Mouse (Mus musculus) CH12F3 (cell line): ENCODE results near the gene Lpin2.

ENCODE experiments used
- in situ Hi-C: fragments of 300-500 bp; cut with MboI; formaldehyde crosslinking; loops from 2 replicates; pipeline ENCODE4 v1.14.3; 2020; ENCODE audit warnings: low sequenced_read_pairs

Gene Lpin2

DNA sequence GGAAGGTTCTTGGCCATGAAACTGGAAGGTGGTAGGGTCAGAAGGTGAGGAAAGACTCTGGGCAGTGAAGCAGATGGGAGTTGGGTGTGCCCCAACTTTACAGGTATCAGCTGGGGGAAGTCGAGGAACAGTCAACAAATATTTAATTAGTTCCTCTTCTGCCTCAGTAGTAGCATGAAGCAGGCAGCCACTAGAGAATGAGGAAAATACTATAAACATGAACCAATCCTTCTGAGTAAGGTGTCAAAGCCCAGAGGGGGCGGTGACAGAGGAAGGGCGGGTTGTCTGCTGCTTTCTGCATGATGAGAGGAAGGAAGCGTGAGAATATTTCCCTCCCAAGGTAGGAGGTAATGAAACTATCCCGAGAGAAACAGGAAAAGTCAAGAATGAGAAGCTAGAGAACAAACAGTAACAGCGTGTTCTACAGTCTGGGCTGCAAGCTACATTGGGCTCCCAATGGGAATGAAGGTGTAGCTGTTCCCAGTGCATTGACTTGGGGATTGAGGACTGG, at the start of gene Lpin2:
Gene Lpin2, plus strand, starts transcription at position 350 of the 511 bp plus-strand sequence.
- in situ Hi-C loops, result no loop called here

DNA sequence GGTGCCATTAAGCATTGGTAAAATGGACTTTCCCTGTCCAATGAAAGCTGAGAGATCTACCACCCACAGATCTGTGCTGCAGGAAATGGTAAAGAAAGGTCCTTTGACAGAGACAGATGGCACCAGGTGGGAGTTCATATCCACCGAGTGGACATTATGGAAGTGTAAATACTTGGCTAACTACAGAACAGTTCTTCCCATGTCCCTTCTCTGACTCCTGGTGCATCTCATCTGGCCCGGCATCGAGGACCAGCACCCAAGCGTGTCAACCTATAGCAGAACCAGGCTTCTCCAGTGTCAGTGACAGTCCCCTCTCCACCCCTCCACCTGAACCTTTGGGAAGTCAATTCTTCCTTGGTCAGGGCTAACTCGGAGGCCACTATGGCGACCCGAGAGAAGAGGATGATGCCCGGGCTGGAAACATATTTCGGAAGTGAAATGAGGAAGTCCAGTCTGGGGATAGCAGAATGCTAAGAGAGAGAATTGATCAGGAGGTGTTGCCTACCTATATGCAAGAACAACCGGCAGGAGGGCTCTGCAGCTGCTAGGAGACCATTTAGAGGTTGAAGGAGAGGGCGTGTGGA, 49.4 kb upstream of the Lpin2 start:
- in situ Hi-C loops, result no loop called here

DNA sequence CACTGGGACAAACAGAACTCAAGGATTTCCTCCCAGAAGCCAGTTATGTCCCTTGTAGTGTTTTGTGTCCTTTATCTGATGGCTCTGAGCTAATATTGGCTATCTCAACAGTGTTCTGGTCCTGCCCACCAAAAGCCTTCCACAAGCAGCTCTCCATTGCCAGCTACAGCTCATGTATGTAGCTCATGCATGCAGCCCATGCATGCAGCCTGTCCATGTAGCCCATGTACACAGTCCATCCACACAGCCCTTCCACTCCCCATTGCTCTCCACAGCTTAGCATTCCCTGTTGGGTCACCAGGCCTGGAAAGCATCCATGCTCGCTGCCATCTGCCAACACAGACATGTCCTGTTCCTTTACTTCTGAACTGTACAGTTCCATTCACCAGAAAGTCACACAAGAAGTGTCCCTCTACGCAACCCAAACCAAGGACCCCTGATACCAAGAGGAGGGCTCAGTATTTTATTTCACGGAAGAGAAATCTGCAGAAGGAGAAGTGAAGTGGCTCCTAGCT, 47.9 kb upstream of the Lpin2 start:
- in situ Hi-C loops, result no loop called here

- in situ Hi-C loops, result no loop called here
These were observed 47.3 kb upstream of the Lpin2 start for GRCm38 (mm10) chr17:71135108-71135507.

DNA sequence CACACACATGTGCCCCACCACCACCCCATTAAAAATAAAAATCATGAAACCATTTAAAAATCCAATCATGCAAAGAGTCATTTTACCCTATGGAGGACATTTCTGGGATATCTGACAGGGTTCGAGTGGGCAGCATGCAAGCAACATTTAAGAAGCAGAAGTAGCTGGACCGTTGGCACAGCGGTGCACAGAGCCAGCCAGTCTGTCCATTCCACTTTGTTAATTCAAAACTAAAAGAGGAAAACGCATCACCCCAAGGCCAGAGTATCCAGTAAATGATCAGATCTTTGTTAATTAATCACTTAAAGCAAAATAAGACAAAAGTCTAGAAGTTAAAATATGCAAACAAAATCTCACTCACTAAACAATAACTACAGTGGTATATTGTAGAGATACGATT, 46.5 kb upstream of the Lpin2 start:
- in situ Hi-C loops, result no loop called here

DNA sequence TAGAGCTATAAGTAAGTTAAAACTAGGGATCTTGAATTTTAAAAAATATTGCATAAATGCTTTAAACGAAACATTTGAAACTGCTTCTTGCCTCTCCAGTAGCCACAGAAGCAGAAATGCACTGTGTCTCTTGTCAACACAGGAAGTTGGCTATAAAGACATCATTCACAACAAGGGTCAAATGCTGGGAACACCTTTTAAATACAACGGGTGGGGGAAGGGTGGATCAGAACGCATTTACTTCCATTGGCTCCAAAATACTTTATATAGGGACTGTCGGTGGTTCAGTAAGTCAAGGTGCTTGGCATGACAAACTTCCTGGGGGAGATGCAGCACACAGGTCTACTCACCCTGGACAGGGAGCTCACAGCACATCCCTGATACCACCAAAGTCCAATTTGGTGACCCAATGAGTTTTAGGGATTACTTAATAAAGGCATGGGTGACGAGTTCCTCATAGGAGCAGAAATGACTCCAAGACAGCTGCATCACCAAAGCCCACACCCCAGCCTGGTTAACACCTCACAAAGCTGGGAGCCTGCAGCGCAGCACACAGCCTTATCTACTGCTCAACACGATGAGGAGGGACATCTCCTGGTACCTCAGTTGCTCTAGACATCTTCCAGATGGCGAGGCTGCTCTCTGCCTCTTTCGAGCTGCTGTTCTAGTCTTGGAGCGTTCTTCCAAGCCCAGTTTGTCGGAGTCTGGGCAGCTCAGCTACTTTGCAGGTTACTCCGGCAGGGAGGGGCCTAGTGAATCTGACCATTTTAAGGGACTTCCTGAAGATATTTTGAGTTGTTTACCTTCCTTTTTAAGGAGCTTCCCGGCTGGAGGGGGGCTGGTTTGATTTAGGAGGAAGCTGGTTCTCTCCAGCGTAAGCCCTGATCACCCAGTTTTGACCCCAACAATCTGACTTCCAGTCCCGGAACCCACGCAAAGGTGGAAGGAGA, 45.7 kb upstream of the Lpin2 start:
- in situ Hi-C loops, result no loop called here

DNA sequence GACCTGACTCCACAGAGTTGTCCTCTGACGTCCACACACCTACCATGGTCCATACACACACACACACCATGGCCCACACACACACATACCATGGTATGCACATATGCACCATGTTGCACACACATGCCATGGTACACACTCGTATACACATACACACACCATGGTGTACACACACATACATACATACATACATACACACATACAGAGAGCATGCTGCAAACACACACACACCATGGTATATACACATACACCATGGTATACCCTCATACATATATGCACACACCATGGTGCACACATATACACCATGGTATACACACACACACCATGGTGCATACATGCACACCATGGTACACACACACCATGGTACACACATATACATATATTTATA, 45.0 kb upstream of the Lpin2 start:
- in situ Hi-C loops, result no loop called here

DNA sequence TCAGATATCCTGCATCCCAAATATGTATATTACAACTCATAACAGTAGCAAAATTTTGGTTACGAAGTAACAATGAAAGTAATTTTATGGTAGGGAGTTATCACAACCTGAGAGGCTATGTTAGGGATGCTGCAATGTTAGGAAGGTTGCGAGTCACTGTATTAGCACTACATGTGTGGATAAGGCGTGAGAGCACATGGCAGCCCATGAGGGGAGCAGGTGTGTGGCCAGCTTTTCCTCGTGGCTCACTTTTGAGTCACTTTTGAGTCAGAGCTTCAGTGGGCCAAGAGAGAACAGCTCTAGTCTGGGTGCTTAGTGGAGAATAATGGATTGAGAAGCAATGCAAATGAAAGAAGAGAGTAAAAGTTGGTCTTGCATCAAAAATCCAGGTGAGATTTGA, 40.3 kb upstream of the Lpin2 start:
- in situ Hi-C loops, result no loop called here

- in situ Hi-C loops, result no loop called here
These were observed 39.2 kb upstream of the Lpin2 start for GRCm38 (mm10) chr17:71143155-71143554.

- in situ Hi-C loops, result no loop called here
These were observed 37.8 kb upstream of the Lpin2 start for GRCm38 (mm10) chr17:71144322-71145116.

DNA sequence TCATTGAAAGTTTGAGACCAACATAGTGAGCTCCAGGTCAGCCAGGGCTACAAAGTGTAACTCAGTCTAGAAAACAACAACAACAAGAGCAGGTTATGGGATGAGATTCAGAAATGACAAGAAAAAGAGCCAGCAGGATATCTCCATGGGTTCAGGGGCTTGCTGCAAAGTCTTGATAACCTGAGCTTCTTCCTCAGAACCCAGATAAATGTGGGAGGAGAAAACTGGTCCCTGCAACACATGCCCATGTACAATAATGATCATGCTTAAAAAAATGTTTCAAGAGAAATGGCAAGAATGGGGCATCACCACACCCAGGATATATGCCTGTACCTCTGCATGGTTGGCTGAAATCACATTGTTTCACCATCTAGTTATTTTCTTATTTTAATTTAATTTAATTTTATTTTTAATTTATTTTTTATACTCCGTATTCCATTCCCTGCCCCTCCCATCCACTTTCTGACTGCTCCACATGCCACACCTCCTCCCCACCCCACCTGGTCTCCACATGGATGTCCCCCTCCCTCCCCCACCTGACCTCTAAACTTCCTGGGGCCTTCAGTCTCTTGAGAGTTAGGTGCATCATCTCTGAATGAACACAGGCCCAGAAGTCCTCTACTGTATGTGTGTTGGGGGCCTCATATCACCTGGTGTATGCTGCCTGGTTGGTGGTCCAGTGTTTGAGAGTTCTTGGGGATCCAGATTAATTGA, 37.0 kb upstream of the Lpin2 start:
- in situ Hi-C loops, result no loop called here

- in situ Hi-C loops, result no loop called here
These were observed 29.0 kb upstream of the Lpin2 start for GRCm38 (mm10) chr17:71153356-71153755.

- in situ Hi-C loops, result no loop called here
These were observed 27.1 kb upstream of the Lpin2 start for GRCm38 (mm10) chr17:71155271-71155670.

- in situ Hi-C loops, result no loop called here
These were observed 23.2 kb upstream of the Lpin2 start for GRCm38 (mm10) chr17:71159152-71159567.

GRCm38 (mm10) chr17:71159720-71160119, 22.6 kb upstream of the Lpin2 start:
- in situ Hi-C loops, result no loop called here

GRCm38 (mm10) chr17:71160244-71160995, 21.9 kb upstream of the Lpin2 start:
- in situ Hi-C loops, result no loop called here

GRCm38 (mm10) chr17:71164991-71165390, 17.4 kb upstream of the Lpin2 start:
- in situ Hi-C loops, result no loop called here

DNA sequence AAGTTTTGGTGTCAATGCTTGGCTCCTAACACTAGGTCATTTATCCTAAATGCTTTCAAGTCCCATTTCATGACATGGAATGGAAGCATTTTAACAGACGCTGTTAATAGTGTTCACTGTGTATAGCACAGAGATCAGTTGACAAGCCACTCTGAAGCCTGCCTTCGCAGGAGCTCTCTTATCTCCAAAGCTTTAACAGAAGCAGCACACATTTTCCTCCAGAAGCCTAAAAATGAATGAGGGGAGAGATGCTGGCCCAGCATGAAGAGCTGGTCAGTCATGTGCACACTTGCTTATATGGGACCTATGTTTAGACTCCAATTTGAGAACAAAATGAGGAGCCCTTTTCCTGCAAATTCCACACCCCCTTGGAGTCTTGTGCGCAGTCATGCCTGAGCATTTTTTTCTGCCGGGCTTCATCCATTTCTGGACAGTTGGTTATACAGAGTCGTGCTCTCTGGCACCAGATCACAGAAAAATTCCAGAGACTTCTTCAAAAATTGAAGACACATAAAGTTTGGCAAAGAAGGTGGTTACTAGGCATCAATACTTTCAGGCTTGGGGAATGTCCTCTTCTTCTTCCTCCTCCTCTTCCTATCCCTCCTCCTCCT, 14.1 kb upstream of the Lpin2 start:
- in situ Hi-C loops, result no loop called here

DNA sequence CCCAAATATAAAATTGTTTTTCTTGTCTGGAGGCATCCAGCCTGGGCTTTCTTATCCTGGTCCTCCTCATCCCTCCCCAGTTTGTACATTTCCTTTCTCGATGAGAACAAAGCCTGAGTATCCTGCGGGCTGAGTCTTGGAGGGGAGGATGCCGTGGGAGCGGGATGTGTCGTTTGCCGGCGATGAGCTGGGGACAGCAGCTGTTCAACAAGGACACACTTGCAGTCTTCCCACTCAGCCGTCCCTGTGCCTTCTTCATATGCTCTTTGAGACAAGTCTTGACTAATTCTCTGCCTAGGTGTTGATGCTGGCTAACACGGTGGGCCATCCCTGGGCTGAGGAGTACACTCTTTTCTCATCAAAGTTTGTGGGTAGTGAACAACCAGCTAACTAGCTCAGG, 13.5 kb upstream of the Lpin2 start:
- in situ Hi-C loops, result no loop called here
